ENCODE assay signal across 13 mouse cellular contexts in genomic region chr13:42613326-42613725, GRCm38 (mm10).
DNase-seq lines count a peak whose midpoint lies in the region.
"Had no signal": no experiment of that assay in that cellular context is flagged by ENCODE, and none has a peak within 500 bp of the region (broad histone marks: within the 10 kb centered on the region; RNA-seq: fewer than 3 reads in every experiment).

No protein-coding gene starts in this region.

- DNase-seq in adrenal gland, adult 2 months, result peak; percentile 57
- DNase-seq in adrenal gland, postnatal 25 days, result no peak
- DNase-seq in ovary, postnatal 36 days (ENCODE audit: low spot score), result peak; percentile 8
- DNase-seq in ovary, postnatal 14 days (ENCODE audit: low spot score), result no peak
- peak; percentile 34 for DNase-seq in adrenal gland, postnatal 10 days
- DNase-seq in right cerebral cortex, postnatal 4 days, result no peak
- no peak for DNase-seq in layer of hippocampus, adult 18-20 months (ENCODE audit: low spot score in 2 of 2)
- DNase-seq: cerebellum, adult 11 months; cerebellum, adult 8-10 months; cerebellum, postnatal 14 days; gastrocnemius, postnatal 14 days; heart, adult 2 months; heart, postnatal 14 days had no signal

Comparison
In these comparisons a context has a peak if more than half of its experiments do, and no peak if none do; other contexts are left out.
1. DNase-seq: peak in adrenal gland, adult 2 months (single experiment), ovary, postnatal 36 days (single experiment) and adrenal gland, postnatal 10 days (single experiment); none in adrenal gland, postnatal 25 days (single experiment), ovary, postnatal 14 days (single experiment), right cerebral cortex, postnatal 4 days (single experiment) and layer of hippocampus, adult 18-20 months (0 of 2).